Mouse (Mus musculus): ENCODE data around the gene Pdap1. TPM values are rescaled to one million over a fixed set of nuclear protein-coding genes. Genes with fewer than 3 reads are reported as not detected.
"Not testable (repeated sequence)": the region's sequence is repeated elsewhere in the genome, so short reads cannot be mapped to it uniquely, and the experiment has no call there.

The Pdap1 gene
- polyA plus RNA-seq, 2 experiments: 91.5 to 114 TPM

- no peak for ATAC-seq (ENCODE audit: low FRiP score, low read depth)
- Histone ChIP-seq H3K4me3 (replicated peaks; ENCODE audit: low read length) (no peak overlapping the region), H3K27ac (replicated peaks; ENCODE audit: low read depth, low read length) (no peak overlapping the region), H3K9me3 (ENCODE audit: control insufficient read depth, low read length) (no peaks in the 10 kb centered on the region), H3K4me2 (replicated peaks; ENCODE audit: low read depth, low read length, severe bottlenecking) (no peak overlapping the region), H3K9ac (ENCODE audit: low read depth, low read length, severe bottlenecking) (no peak overlapping the region), H3K4me1 (ENCODE audit: control insufficient read depth, insufficient read depth, low read length) (no peaks in the 10 kb centered on the region), H3K36me3 (ENCODE audit: control insufficient read depth, insufficient read depth, low read length) (peaks cover 97% of the 10 kb centered on the region), H3K27me3 (ENCODE audit: control insufficient read depth, insufficient read depth, low read length) (no peaks in the 10 kb centered on the region)
- DNase-seq (ENCODE audit: low spot score): no peak
- TF ChIP-seq POLR2A (IDR thresholded peaks at IDR 0.05; ENCODE audit: borderline replicate concordance, extremely low read depth, insufficient read depth, insufficient read length): no peak
- WGBS: 87% methylated on average over 11 of the region's 11 CpGs
Observed at GRCm38 (mm10) chr5:145130191-145130590, 9.8 kb downstream of the Pdap1 start.

- peaks cover 97% of the 10 kb centered on the region for H3K36me3 ChIP-seq (ENCODE audit: control insufficient read depth, insufficient read depth, low read length)
- 90% methylated on average over 4 of the region's 6 CpGs for WGBS
- DNase-seq (ENCODE audit: low spot score): not testable (repeated sequence)
Observed at GRCm38 (mm10) chr5:145129773-145130172, 10.3 kb downstream of the Pdap1 start.

GRCm38 (mm10) chr5:145129124-145129523, 10.9 kb downstream of the Pdap1 start:
- H3K27ac ChIP-seq (replicated peaks; ENCODE audit: low read depth, low read length): no peak overlapping the region
- peaks cover 95% of the 10 kb centered on the region for H3K36me3 ChIP-seq (ENCODE audit: control insufficient read depth, insufficient read depth, low read length)
- no peak for TF ChIP-seq POLR2A (IDR thresholded peaks at IDR 0.05; ENCODE audit: borderline replicate concordance, extremely low read depth, insufficient read depth, insufficient read length)
- no peak overlapping the region for H3K4me2 ChIP-seq (replicated peaks; ENCODE audit: low read depth, low read length, severe bottlenecking)
- H3K9ac ChIP-seq (ENCODE audit: low read depth, low read length, severe bottlenecking): no peak overlapping the region
- no peak overlapping the region for H3K4me3 ChIP-seq (replicated peaks; ENCODE audit: low read length)
- H3K27me3 ChIP-seq (ENCODE audit: control insufficient read depth, insufficient read depth, low read length): no peaks in the 10 kb centered on the region
- no peaks in the 10 kb centered on the region for H3K9me3 ChIP-seq (ENCODE audit: control insufficient read depth, low read length)
- no peak for DNase-seq (ENCODE audit: low spot score)
- no peak for ATAC-seq (ENCODE audit: low FRiP score, low read depth)
- H3K4me1 ChIP-seq (ENCODE audit: control insufficient read depth, insufficient read depth, low read length): no peaks in the 10 kb centered on the region
- 90% methylated on average over 4 of the region's 4 CpGs for WGBS

More at GRCm38 (mm10) chr5:145129773-145130172, 10.3 kb downstream of the Pdap1 start:
- not testable (repeated sequence) for H3K4me2 ChIP-seq (replicated peaks; ENCODE audit: low read depth, low read length, severe bottlenecking); ATAC-seq (ENCODE audit: low FRiP score, low read depth); H3K27ac ChIP-seq (replicated peaks; ENCODE audit: low read depth, low read length); H3K9me3 ChIP-seq (ENCODE audit: control insufficient read depth, low read length); H3K4me1 ChIP-seq (ENCODE audit: control insufficient read depth, insufficient read depth, low read length); H3K4me3 ChIP-seq (replicated peaks; ENCODE audit: low read length); H3K27me3 ChIP-seq (ENCODE audit: control insufficient read depth, insufficient read depth, low read length); H3K9ac ChIP-seq (ENCODE audit: low read depth, low read length, severe bottlenecking)

- WGBS: 96% methylated on average over 9 of the region's 9 CpGs
- peaks cover 92% of the 10 kb centered on the region for H3K36me3 ChIP-seq (ENCODE audit: control insufficient read depth, insufficient read depth, low read length)
- no peak for TF ChIP-seq POLR2A (IDR thresholded peaks at IDR 0.05; ENCODE audit: borderline replicate concordance, extremely low read depth, insufficient read depth, insufficient read length)
Observed at GRCm38 (mm10) chr5:145126580-145126979, 13.5 kb downstream of the Pdap1 start.

GRCm38 (mm10) chr5:145123396-145123795, 16.6 kb downstream of the Pdap1 start:
- Histone ChIP-seq H3K9me3 (ENCODE audit: control insufficient read depth, low read length) (0 out of 2 replicates have a peak, but pooled peaks cover 5% of the 10 kb centered on the region), H3K27ac (replicated peaks; ENCODE audit: low read depth, low read length) (no peak overlapping the region), H3K4me1 (ENCODE audit: control insufficient read depth, insufficient read depth, low read length) (0 out of 2 replicates have a peak, but pooled peaks cover 4% of the 10 kb centered on the region), H3K27me3 (ENCODE audit: control insufficient read depth, insufficient read depth, low read length) (no peaks in the 10 kb centered on the region), H3K4me3 (replicated peaks; ENCODE audit: low read length) (no peak overlapping the region), H3K36me3 (ENCODE audit: control insufficient read depth, insufficient read depth, low read length) (peaks cover 66% of the 10 kb centered on the region), H3K9ac (ENCODE audit: low read depth, low read length, severe bottlenecking) (no peak overlapping the region), H3K4me2 (replicated peaks; ENCODE audit: low read depth, low read length, severe bottlenecking) (no peak overlapping the region)
- WGBS: 96% methylated on average over 19 of the region's 19 CpGs
- DNase-seq (ENCODE audit: low spot score): no peak
- TF ChIP-seq POLR2A (IDR thresholded peaks at IDR 0.05; ENCODE audit: borderline replicate concordance, extremely low read depth, insufficient read depth, insufficient read length): no peak
- no peak for ATAC-seq (ENCODE audit: low FRiP score, low read depth)

More at GRCm38 (mm10) chr5:145126580-145126979, 13.5 kb downstream of the Pdap1 start:
- no peak for DNase-seq (ENCODE audit: low spot score)
- no peak overlapping the region for H3K9ac ChIP-seq (ENCODE audit: low read depth, low read length, severe bottlenecking)
- H3K27me3 ChIP-seq (ENCODE audit: control insufficient read depth, insufficient read depth, low read length): no peaks in the 10 kb centered on the region
- ATAC-seq (ENCODE audit: low FRiP score, low read depth): no peak
- H3K4me1 ChIP-seq (ENCODE audit: control insufficient read depth, insufficient read depth, low read length): no peaks in the 10 kb centered on the region
- no peaks in the 10 kb centered on the region for H3K9me3 ChIP-seq (ENCODE audit: control insufficient read depth, low read length)
- no peak overlapping the region for H3K4me2 ChIP-seq (replicated peaks; ENCODE audit: low read depth, low read length, severe bottlenecking)
- no peak overlapping the region for H3K27ac ChIP-seq (replicated peaks; ENCODE audit: low read depth, low read length)
- no peak overlapping the region for H3K4me3 ChIP-seq (replicated peaks; ENCODE audit: low read length)

GRCm38 (mm10) chr5:145120921-145121320, 19.1 kb downstream of the Pdap1 start:
- 37% methylated on average over 7 of the region's 7 CpGs for WGBS
- no peak overlapping the region for H3K4me2 ChIP-seq (replicated peaks; ENCODE audit: low read depth, low read length, severe bottlenecking)
- no peak overlapping the region for H3K27ac ChIP-seq (replicated peaks; ENCODE audit: low read depth, low read length)
- H3K4me1 ChIP-seq (ENCODE audit: control insufficient read depth, insufficient read depth, low read length): peaks cover 17% of the 10 kb centered on the region
- no peak overlapping the region for H3K9ac ChIP-seq (ENCODE audit: low read depth, low read length, severe bottlenecking)
- H3K36me3 ChIP-seq (ENCODE audit: control insufficient read depth, insufficient read depth, low read length): peaks cover 42% of the 10 kb centered on the region
- ATAC-seq (ENCODE audit: low FRiP score, low read depth): no peak
- 0 out of 2 replicates have a peak, but pooled peaks cover 5% of the 10 kb centered on the region for H3K9me3 ChIP-seq (ENCODE audit: control insufficient read depth, low read length)
- H3K4me3 ChIP-seq (replicated peaks; ENCODE audit: low read length): no peak overlapping the region
- no peak for DNase-seq (ENCODE audit: low spot score)
- no peak for TF ChIP-seq POLR2A (IDR thresholded peaks at IDR 0.05; ENCODE audit: borderline replicate concordance, extremely low read depth, insufficient read depth, insufficient read length)
- H3K27me3 ChIP-seq (ENCODE audit: control insufficient read depth, insufficient read depth, low read length): no peaks in the 10 kb centered on the region
